Mouse (Mus musculus) ES-Bruce4 (cell line): ENCODE data around the gene Slc12a3.

ENCODE experiments used
- CTCF ChIP-seq: IDR thresholded peaks from one replicate; pipeline ENCODE4 v1.8.1; 2011; ENCODE audit warnings: low read depth, low read length
- EP300 ChIP-seq: IDR thresholded peaks from 2 replicates; pipeline ENCODE4 v1.6.1; 2011; ENCODE audit warnings: low read depth, low read length; ENCODE audit not compliant: insufficient read depth
- POLR2A ChIP-seq: IDR thresholded peaks from one replicate; pipeline ENCODE4 v1.8.1; 2011; ENCODE audit warnings: low read length; ENCODE audit not compliant: insufficient read depth

GRCm38 (mm10) chr8:94345657-94346056 is 16.7 kb downstream of the Slc12a3 start:
- no peak for TF ChIP-seq EP300
- TF ChIP-seq POLR2A, result no peak
- TF ChIP-seq CTCF, result no peak
